Mouse (Mus musculus) liver, embryonic 14.5 days (tissue): ENCODE data around the gene Tnfrsf18.

Experiments
- CTCF ChIP-seq: IDR thresholded peaks from 2 replicates; pipeline ENCODE4 v1.5.1; 2016; ENCODE audit warnings: antibody characterized with exemption, low read depth, control low read depth
- EP300 ChIP-seq: IDR thresholded peaks from 2 replicates; pipeline ENCODE4 v1.6.1; 2016; ENCODE audit warnings: antibody characterized with exemption, low read depth

- TF ChIP-seq CTCF (no peak), EP300 (no peak)
Measured at GRCm38 (mm10) chr4:156054606-156055005, 28.6 kb downstream of the Tnfrsf18 start.
